Mouse (Mus musculus): ENCODE results near the gene Trak1.
A peak's percentile ranks its signal among the peaks of the same experiment; 100 is the strongest.

The Trak1 gene

GRCm38 (mm10) chr9:121350601-121351000, 53.3 kb downstream of the Trak1 start:
- DNase-seq, result no peak

- DNase-seq, result no peak
Observed at GRCm38 (mm10) chr9:121351388-121352078, 54.2 kb downstream of the Trak1 start.

DNA sequence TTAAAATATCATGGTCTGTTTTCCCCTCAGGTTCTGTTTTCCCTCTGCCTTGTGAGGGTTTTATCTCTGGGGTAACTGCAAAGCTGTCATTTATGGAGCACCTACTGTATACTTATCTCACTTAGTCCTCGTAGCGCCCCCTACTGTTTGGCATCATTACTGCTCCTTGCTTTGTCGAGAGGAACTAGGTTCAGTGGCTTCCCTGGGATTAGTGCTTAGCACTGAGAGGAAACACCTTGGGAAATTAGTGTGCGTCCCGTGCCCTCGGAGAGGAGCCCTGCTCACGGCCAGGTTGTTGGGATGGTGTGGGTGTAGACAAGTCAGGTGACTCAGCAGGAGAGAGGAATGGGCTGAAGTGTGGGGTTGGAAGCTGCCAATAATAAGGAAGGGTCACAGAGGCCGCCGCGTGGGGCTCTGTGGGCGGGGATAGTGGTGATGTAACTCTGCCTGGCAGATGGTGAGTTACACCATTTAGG, 54.9 kb downstream of the Trak1 start:
- DNase-seq, result peak; percentile 67

- DNase-seq, result no peak
Observed at GRCm38 (mm10) chr9:121352726-121353125, 55.4 kb downstream of the Trak1 start.

DNA sequence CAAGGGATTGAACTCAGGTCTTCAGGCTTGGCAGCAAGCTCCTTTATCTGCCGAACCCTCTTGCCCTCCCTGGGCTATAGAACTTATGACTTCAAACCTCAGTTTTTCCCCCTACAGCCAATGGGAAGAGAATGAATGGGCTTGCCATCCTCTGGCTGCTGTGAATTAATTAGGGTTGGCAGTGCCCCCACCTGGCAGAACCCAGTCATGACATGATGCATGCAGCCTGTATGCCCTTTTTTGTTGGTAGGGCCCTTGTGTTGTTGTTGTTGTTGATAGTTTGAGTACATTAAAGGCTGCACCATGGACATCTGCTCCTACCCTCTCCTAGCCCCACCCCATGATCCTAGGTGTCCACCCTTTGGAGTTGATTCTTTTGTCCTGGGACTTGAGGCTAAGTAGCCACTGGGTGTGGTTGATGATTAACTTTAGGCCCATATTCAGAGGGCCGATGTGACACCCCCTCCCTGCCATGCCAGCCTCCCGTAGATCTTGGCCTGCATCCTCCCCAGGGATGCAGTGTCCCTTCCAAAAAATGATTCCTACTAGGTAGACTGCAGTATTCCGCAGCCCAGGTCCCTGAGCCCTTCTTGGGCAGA, 57.6 kb downstream of the Trak1 start:
- peak; percentile 71 for DNase-seq

GRCm38 (mm10) chr9:121355431-121356141, 58.3 kb downstream of the Trak1 start:
- peak; percentile 79 for DNase-seq

- DNase-seq, result no peak
Observed at GRCm38 (mm10) chr9:121357102-121357501, 59.8 kb downstream of the Trak1 start.

DNA sequence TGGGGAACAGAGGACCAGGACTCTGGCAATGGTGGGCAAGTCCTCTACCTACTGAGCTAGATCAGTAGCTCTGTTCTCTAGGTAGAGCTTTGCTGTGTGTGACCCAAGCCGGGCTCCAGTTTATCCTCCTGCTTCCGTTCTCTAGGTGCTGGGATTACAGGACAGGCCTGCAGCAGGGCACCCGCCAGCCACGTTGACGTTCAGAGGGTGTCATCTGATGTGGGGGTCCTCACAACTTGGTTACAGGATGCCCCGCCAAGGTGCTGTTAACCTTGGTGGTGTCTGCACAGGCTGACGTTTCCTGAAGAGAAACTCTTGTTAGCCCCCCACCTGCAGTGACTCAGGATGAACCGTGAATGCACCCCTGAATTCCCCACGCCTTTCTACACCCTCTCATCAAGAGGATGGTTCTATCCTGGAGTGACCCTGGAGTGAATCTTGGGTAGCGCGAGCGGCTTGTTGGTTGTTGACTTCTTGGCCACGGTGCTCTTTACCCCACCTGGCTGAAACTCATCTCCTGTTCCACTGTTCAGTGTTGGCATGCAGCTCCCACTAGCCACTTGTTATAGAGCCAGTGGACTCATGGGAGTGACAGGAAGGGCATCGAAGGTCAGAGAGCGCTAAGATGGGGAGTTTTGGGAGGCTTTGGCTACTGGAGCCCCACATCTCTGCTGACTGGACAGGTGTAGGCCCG, 60.4 kb downstream of the Trak1 start:
- peak; percentile 68 for DNase-seq

DNA sequence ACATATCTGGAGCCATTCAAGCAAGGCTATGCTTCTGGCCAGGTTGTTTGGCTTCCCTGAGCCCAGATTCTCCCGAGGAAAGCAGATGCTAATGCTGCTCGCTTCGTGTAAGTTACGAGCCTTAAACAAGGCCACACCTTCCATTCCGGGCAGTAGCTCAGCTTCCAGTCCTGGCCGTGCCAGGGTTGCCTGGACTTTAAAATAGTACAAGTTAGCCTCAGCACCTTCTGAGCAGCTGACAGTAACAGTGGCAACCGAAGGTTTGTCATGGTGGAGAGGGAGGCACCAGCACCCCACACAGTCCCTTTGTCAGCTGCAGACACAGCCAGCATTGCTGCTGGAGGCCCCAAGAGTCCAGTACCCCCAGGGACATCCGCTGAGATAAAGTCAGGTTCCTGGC, 61.1 kb downstream of the Trak1 start:
- no peak for DNase-seq

GRCm38 (mm10) chr9:121359266-121359972, 62.1 kb downstream of the Trak1 start:
- no peak for DNase-seq

- no peak for DNase-seq
Observed at GRCm38 (mm10) chr9:121360327-121360954, 63.1 kb downstream of the Trak1 start.

GRCm38 (mm10) chr9:121361010-121361409, 63.7 kb downstream of the Trak1 start:
- no peak for DNase-seq

- DNase-seq, result no peak
Observed at GRCm38 (mm10) chr9:121363932-121364331, 66.6 kb downstream of the Trak1 start.

DNA sequence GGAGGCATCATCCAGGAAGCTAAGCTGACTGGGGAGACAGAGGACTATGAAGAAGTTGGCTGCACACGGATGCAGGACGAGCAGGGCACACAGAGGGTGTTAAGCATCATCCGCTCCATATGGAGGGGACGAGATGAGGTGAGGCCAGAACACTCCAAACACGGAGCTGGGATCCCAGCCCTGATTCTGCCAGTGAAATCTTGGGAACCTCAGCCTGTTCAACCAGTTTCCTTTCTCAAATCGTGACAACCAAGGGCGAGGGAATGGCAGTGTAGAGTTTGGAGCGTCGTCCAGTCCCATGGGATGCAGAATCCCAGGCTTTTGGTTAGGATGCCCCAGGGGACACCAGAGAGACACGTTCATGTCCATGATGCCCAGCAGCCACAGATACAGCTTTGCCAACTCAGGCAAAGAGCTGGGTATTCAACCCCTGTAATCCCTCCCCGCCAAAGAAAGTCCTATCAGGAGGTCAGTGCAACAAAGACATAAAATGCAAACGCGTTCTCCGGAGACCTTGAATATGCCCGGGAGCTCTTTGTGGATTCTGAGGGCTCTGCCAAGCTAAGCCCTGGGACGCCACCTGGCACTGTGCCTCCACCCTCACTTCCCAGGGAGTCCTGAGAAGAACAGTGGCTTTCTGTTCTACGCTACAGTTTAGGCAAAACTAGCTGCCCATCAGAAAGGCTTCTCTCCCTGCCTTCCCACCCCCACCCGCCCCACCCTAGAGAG, 69.0 kb downstream of the Trak1 start:
- DNase-seq, result peak; percentile 73

DNA sequence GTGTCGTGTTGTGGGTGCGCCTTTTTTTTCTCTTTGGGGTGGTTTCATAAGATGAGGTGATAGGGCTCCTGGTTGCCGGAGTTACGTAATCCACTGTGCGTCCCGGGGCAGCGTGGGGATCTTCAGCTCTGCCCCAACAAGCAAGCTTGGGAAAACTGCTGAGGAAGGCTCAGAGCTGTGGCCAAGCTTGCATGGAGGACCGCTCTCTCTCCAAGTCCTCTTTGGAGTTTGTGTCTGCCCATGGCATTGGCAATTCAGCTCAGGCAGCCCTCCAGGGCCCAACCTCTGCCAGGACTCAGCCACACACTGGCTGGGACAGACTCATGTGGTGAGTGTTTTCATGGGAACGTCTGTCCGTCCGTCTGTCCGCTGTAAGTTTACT, 69.6 kb downstream of the Trak1 start:
- peak; percentile 65 for DNase-seq

- DNase-seq, result no peak
Observed at GRCm38 (mm10) chr9:121369573-121369972, 72.3 kb downstream of the Trak1 start.

DNA sequence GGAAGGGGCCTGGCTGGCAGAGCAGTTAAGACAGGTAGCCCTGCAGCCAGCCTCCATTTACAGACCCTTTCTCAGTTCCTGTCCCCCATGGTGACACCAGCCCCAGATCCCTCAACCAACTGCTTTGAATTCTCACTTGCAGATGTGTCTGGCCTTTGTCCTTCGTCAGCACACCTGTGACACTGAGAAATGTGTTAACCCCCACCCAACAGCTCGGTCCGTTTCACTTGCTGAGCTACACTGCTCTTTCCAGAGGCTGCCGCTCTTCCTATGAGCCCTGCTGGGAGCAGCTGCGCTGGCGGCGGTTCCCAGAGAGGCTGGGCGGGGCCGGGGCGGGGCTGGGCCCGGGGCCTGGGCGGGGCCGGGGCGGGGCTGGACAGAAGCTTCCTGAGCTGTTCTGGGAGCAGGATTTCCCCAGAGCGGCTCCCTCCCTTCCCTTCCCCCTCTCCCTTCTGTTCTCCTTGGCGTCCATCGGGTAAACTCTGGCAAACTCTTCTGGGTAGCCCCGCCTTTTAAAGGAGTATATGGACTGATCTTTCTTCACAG, 74.1 kb downstream of the Trak1 start:
- peak; percentile 79 for DNase-seq

GRCm38 (mm10) chr9:121371946-121372646, 74.8 kb downstream of the Trak1 start:
- no peak for DNase-seq

DNA sequence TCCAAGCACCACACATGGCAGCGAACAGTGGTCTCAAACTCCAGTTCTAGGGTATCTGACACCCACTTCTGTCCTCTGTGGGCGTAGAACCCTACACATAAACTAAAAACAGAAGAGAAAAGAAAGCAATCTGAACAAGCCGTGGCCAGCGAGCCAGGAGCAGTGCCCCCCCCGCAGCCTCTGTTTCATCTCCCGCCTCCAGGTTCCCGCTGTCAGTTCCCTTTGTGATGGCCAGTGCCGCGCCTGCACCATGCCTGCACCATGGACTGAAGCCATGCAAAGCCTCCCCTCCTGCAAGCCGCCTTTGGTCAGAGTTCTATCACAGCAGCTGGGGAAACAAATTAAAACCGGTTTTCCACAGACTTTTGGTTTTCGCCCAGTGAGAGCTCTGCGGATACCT, 75.8 kb downstream of the Trak1 start:
- DNase-seq, result no peak

DNA sequence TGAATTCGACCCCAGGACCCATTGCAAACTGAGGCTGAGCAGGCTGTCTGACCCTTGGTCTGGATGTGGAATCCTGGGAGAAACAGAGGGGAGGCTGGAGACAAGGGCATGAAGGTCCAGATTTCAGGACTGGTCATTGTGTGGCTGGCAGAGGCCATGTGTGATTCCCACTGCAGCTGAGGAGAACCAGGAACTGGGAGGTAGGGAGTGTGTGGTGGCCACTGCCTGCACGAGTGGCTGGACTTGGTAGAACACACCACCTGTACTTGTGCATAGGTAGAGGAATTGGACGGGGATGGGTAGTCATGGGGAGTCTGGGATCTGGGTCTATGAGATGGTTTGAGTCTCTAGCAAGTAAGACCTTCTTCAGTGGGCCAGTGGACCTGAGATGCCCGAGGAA, 76.2 kb downstream of the Trak1 start:
- no peak for DNase-seq
